25 mouse cellular contexts compared by ENCODE assay signal in genomic region chr14:29548646-29549045, GRCm38 (mm10).
"Had no signal": no experiment of that assay in that cellular context is flagged by ENCODE, and none has a peak within 500 bp of the region (broad histone marks: within the 10 kb centered on the region; RNA-seq: fewer than 3 reads in every experiment).

No protein-coding gene starts in this region.

- ATAC-seq: hindbrain, embryonic 16.5 days; intestine, embryonic 16.5 days had no signal

- H3K9me3 ChIP-seq: heart, embryonic 13.5 days; heart, embryonic 15.5 days; hindbrain, embryonic 12.5 days; kidney, embryonic 15.5 days; limb, embryonic 13.5 days; limb, embryonic 15.5 days had no signal

- H3K4me2 ChIP-seq: heart, embryonic 11.5 days; heart, embryonic 13.5 days; heart, embryonic 15.5 days; hindbrain, embryonic 12.5 days; hindbrain, embryonic 14.5 days; kidney, embryonic 15.5 days; limb, embryonic 13.5 days; limb, embryonic 15.5 days had no signal

- H3K9ac ChIP-seq: heart, embryonic 13.5 days; heart, embryonic 15.5 days; hindbrain, embryonic 12.5 days; hindbrain, embryonic 14.5 days; kidney, embryonic 15.5 days; limb, embryonic 13.5 days; limb, embryonic 15.5 days had no signal

- H3K4me3 ChIP-seq: heart, adult 2 months; heart, embryonic 13.5 days; heart, embryonic 15.5 days; hindbrain, embryonic 12.5 days; kidney, embryonic 15.5 days; limb, embryonic 13.5 days; limb, embryonic 15.5 days had no signal

- H3K27ac ChIP-seq: heart, adult 2 months; heart, embryonic 13.5 days; heart, embryonic 15.5 days; hindbrain, embryonic 12.5 days; hindbrain, embryonic 14.5 days; kidney, embryonic 15.5 days; kidney, postnatal 0 days; limb, embryonic 13.5 days; limb, embryonic 15.5 days had no signal

- DNase-seq: gastrocnemius, postnatal 14 days; gastrocnemius, postnatal 36 days; heart, adult 11 months; heart, adult 2 months; heart, postnatal 14 days; heart, postnatal 36 days; kidney, adult 11 months; kidney, adult 2 months; kidney, adult 9 months; kidney, postnatal 14 days; kidney, postnatal 36 days; layer of hippocampus, adult 9-11 months; layer of hippocampus, postnatal 36 days; left cerebral cortex, postnatal 4 days had no signal

- H3K27me3 ChIP-seq: heart, embryonic 13.5 days; heart, embryonic 15.5 days; hindbrain, embryonic 12.5 days; kidney, embryonic 15.5 days; limb, embryonic 13.5 days; limb, embryonic 15.5 days had no signal

- H3K36me3 ChIP-seq: heart, embryonic 13.5 days; heart, embryonic 15.5 days; hindbrain, embryonic 12.5 days; kidney, embryonic 15.5 days; limb, embryonic 13.5 days; limb, embryonic 15.5 days had no signal

- H3K4me1 ChIP-seq: heart, embryonic 13.5 days; heart, embryonic 15.5 days; hindbrain, embryonic 12.5 days; kidney, embryonic 15.5 days; limb, embryonic 13.5 days; limb, embryonic 15.5 days had no signal
